Mouse (Mus musculus): ENCODE measurements around the gene Lrmda. TPM values are rescaled to one million over a fixed set of nuclear protein-coding genes. Genes with fewer than 3 reads are reported as not detected.

Gene Lrmda
- total RNA-seq, 2 experiments from 2014 or later: 1.7 to 3.8 TPM

DNA sequence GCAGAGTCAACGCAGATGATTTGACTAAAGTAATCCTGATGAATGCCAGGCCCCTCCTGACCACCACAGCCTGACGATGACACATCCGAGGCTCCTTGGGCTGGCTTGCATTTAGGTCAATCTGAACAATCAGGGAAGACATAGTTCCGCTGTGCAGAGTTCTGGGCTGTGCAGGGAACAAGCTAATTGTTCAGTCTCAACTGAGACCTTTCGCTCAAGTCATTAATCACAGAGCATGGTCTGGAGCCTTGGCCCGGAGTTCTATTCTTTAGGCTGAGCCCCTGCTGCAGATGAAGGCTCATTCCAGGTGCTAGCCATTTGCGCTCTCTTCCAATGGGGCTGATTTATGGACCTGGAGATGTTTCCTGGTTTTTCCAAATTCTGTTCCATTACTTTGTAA is 844.6 kb downstream of the Lrmda start:
- no peak for DNase-seq

- no peak for DNase-seq
Measured at GRCm38 (mm10) chr14:22874584-22874983, 855.1 kb downstream of the Lrmda start.

GRCm38 (mm10) chr14:22887182-22887581 is 867.7 kb downstream of the Lrmda start:
- no peak for DNase-seq

DNA sequence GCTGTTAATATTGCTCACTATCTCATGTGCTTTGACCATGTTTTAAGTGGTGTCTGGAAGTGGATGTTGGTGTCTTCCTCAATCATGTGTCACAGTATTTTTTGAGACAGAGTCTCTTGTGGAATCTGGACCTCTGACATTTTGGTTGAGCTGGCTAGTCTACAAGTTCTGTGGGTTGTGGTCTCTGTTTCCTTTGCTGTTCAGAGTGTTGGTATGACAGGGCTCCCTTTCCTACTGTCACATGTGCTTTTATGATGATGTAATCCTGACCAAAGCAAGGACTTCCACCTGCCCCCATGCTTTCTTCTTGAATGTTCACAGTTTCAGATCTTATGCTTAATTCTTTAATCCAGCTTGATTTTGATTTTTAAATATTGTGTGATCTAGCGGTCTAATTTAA is 879.8 kb downstream of the Lrmda start:
- DNase-seq: no peak

DNA sequence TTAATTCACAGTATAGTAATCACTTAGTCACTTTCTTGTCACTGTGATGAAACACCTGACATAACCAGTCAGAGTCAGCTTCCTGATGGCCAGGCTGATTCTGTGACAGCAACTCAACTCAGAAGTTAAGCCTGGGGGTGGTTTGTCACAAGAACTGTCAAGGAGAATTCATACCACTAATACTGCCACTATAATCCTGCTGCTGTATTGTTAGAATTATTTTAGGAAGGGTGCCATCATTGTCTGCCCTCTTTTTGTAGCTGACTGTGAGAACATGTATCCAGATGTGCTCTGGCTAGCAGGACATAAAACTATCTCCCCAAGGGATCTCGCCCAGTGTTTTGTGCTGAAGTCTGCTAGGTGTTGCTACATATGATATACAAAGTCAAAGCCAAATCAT is 882.6 kb downstream of the Lrmda start:
- DNase-seq: no peak

DNA sequence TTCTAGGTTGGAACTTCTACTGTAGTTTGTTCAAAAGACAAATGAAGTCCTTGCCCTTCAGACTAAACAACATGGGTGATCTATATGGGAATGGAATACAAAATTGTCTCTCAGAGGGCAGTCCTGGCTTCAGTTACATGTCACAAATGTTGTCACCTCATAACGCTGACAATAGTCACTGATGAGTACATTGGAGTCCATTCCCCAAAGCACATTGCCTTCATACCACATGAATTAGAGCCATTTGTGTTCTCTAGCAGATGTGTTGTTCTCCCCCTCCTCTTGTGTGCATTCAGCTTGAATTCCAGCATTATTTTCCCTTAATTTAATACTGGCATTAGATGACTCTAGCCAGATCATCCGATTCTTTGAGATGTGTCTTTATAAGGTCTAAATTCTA is 883.4 kb downstream of the Lrmda start:
- DNase-seq: no peak

DNA sequence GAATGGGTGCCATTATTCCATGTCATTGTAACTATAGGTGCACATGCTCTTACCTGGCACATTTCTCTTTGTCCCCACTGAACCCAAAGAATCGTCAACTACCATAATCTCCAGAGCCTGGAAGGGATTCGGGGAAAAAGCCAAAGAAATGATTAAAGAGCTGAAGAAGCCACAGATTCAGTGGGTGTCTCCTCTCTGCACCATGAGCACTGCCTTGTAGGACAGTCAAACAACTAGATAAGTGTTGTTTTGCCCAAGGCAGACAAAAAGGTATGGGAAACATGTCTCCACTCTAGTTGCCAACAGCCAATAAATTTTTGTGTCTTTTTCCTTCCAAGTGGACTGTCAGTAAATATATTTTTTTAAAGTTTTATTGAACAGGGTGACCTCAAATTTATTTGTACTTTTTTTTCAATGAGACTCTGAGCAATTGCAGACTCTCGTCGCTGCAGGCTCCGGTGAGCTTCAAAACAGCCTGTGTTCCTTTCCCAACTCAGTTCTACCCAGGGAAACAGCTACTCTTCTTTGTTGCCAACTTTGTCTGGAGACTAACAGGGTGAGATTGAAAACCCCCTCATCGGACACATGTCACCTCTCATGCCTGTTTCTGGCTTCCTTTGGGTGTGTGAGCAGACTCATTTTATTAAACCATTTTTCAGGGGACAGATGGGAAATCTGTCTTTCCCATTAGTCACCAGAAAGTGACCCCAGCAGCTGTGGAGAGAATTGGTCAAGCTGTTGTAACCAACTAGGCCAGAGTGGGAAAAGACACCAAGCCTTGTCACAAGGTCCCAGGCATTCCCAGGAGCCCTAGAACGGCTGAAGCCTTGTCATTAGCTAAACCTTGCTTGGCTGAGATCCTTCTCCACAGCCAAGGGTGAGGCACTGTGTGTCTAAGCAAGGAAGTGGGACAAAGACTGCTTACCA is 886.5 kb downstream of the Lrmda start:
- peak; percentile 15 for DNase-seq

DNA sequence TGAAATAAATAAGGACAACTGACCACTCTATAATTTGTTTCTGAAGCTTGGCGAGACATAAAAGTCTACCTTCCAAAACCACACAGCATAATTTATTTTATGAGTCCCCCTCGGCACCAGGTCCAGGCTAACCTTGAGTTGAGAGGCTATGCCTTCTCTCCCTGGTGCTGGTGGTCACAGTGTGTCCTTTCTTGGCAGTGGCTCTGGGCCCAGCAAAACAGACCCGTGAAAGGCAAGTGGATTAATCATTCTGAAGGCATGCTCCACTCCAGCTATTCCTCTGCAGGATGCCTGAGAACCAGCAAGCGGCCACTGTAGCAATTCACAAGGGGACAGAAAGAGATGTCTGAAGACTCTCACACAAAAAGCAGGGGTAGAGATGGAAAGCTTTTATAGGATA is 887.2 kb downstream of the Lrmda start:
- peak; percentile 20 for DNase-seq

- no peak for DNase-seq
Measured at GRCm38 (mm10) chr14:22907221-22907620, 887.7 kb downstream of the Lrmda start.

DNA sequence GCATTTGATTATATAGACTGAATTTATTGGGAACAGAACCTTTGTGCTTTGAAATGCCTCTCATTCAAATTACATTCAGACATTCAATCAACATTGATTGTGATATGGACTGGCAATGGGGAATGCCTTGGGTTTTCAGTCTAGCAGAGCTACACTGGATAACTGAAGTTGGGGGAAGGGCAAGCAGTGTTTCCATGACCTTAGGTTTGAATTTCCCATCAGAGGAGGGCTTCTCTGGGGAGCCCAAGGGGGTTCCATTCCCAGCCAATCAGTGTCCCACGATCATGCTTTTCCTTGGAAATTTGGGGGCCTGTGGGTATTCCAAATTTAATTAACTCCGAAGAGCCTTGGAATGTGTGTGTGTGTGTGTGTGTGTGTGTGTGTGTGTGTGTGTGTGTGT is 888.5 kb downstream of the Lrmda start:
- DNase-seq: no peak

DNA sequence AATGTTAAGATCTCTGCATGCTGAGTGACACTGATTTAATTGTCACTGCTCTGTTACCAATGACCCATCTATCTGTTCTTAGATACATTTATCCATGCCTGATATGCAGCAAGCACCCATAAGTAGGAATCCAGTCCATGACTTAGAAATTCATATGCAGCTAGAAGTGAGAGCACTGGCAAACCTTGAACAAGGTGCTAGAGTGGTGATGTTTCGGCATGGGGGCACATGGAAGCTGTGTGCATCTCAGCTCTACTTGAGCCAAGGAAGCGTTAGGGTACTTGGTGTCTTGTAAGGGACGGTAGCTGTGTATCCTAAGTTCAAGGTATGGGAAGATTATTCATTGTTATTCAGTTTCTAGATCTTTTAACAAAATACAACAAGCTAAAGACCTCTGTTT is 896.0 kb downstream of the Lrmda start:
- DNase-seq: no peak

- DNase-seq: no peak
Measured at GRCm38 (mm10) chr14:22918499-22918898, 899.0 kb downstream of the Lrmda start.

DNA sequence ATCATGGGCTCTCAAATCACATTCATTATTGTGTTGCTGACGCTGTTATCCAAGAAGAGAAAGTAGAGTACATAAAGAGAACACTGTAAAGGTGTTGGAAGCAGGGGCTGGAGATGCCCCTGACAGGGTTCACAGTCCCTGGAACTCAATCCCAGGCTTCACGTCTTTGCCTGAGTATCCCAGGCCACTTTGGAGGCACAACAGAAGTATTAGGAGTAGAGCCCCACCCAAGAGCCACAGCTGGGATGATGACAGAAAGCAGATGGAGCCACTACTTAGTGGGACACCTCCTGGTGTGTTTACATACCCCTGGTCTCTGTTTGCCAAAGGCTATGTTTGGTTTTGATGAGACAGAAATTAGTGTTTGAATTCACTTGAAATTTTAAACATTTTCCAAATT is 899.4 kb downstream of the Lrmda start:
- DNase-seq: no peak

DNA sequence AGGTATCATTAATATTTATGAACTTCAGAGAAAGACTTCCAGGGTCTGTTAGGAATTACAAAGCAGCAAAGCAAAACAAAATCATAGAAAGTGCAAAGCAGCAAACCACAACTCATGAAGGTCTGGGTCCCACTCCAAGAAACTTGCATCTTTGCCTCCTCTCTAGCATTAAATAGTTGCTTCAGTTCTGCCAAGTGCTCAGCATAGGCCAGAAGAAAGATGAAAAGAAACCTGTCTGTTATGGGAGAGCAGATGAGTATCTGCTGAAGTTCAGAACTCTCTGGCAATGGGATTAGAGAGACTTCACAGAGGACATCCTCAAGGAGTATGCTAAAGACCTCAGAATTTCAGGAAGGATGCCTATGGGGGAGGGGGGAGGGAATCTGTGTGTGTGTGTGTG is 901.6 kb downstream of the Lrmda start:
- DNase-seq: no peak

DNA sequence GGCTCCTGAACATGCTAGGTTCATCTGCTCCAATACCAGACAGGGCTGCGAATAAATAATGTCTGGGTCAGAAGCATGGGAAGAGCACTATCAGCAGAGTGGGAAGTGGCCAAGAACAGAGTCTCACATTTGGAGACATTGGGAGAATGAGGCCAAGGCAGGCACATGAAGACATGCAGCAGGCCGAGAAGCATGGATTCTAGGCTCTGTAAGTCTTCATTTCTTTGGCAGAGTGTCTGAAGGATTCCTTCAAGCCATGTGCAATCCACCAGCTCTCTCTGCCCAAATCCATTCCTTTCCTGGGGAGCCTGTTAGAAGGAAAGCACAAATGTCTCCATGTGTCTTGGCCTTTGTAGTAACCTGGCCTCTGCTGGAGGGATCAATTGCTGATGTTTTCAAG is 902.3 kb downstream of the Lrmda start:
- DNase-seq: no peak

GRCm38 (mm10) chr14:22922571-22922970 is 903.1 kb downstream of the Lrmda start:
- DNase-seq: no peak

- no peak for DNase-seq
Measured at GRCm38 (mm10) chr14:22923251-22923650, 903.7 kb downstream of the Lrmda start.

GRCm38 (mm10) chr14:22928263-22928662 is 908.8 kb downstream of the Lrmda start:
- no peak for DNase-seq

GRCm38 (mm10) chr14:22928683-22929082 is 909.2 kb downstream of the Lrmda start:
- DNase-seq: no peak

GRCm38 (mm10) chr14:22929585-22929984 is 910.1 kb downstream of the Lrmda start:
- no peak for DNase-seq

- DNase-seq: no peak
Measured at GRCm38 (mm10) chr14:22930488-22931046, 911.1 kb downstream of the Lrmda start.

GRCm38 (mm10) chr14:22931114-22931822 is 911.8 kb downstream of the Lrmda start:
- DNase-seq: no peak

GRCm38 (mm10) chr14:22936701-22937100 is 917.2 kb downstream of the Lrmda start:
- DNase-seq: no peak
